Mouse (Mus musculus) cerebral cortex, adult 2 months (tissue): Measurements from ENCODE around the gene Chmp2b.

Experiments used
- WGBS: fragments of 180-500 bp; shearing (Covaris S2); methylation state at CpG from one replicate; pipeline ENCODE4 v1.1.7; 2018; 5-methylcytosine and 5-hydroxymethylcytosine counted together

The Chmp2b gene

DNA sequence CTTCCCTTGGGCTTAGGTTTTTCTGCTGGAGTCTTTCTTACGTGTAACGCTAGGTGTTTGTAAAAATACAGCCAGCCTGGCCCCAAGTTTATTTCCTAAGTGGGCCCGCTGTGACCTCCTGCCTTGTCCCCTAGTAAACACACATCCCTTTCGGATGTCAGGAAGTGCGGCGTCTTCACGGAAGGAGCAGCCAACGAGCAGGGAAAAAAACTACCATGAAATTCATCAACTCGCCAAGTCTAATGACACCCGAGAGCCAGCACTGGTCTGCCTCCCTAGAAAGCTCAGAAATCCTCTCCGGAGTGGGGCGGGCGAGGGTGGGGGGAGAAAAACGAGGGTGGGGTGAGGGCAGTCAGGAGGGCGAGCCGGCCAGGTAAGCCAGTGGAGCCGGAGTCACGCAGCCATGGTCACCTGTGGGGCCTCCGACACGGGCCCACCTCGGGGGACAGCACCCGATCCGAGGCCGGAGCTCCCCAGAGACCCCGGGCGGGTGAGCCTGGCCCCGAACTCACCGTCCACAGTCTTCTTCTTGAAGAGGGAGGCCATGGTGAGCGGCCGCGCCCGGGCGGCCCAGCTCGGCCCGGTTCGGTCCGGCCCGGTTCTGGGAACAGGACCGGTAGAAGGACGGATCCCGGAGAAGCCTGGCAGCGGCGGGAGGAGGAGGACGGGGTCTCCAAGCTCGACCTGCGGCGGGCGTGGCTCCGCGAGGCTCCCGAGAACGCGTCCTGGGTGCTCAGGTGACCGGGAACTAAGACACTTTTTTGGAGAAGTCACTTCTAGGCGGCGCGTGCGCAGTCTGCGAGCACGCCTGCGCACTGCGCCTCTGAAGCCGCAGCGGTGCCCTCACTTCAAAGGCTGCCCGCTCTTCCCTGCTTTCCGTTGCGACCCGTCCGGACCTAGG lies at the start of gene Chmp2b:
Gene Chmp2b, minus strand, starts transcription at position 764 of the 901 bp plus-strand sequence.
- WGBS: under 1% methylated on average over 69 of the region's 69 CpGs

GRCm38 (mm10) chr16:65611678-65612077 lies 49.2 kb upstream of the Chmp2b start:
- 98% methylated on average over 1 of the region's 1 CpGs for WGBS

GRCm38 (mm10) chr16:65600798-65601197 lies 38.3 kb upstream of the Chmp2b start:
- WGBS: 84% methylated on average over 4 of the region's 4 CpGs

DNA sequence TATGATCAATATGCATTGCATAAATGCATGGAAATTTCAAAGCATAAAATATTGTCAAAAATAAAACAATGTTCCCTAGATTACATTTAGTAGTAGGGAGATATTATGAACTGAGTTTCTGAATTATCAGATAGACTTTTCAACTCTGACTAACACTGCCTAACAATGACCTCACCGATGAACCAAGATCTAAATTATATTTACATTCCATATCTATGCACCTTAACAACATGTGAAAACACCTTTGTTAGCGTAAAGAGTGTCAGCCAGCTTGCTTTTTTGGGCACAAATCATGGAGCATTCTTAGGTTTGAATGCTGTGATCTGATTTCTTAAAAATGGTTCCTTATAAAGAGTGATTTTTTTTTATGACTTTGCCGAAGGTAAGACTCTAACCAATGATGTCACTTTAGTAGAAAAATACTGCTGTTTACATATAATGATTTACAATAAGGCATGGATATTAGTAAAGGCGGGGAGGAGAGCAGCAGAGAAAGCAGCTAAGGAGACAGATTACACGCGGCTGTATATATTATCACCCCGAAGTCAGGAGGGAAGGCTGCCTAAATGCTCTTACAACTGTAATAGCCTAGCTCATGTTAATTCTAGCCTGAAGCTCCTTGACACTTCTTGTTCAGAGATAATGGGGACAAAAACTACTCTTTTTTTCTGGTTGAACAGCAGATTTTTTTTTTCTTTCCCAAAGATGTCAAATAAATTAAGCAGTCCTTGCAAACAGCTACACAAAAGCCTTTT lies 23.8 kb upstream of the Chmp2b start:
- WGBS: 81% methylated on average over 7 of the region's 7 CpGs

DNA sequence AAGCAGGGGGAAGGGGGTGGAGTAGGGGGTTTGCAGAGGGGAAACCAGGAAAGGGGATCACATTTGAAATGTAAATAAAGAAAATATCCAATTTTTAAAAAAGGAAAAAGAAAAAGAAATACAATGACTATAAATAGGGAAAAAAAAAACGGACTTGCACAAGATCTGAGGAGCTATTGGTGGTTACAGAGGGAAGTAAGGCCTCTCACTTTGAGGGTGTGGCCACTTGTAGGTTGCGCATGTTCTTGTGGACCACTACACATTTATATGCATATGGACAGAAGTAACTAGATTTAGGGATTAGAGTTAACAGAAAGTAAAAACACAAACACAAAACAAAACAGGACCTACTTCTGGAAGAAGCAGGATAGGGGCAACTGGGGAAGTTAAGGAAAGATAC lies 23.2 kb upstream of the Chmp2b start:
- 85% methylated on average over 2 of the region's 2 CpGs for WGBS

DNA sequence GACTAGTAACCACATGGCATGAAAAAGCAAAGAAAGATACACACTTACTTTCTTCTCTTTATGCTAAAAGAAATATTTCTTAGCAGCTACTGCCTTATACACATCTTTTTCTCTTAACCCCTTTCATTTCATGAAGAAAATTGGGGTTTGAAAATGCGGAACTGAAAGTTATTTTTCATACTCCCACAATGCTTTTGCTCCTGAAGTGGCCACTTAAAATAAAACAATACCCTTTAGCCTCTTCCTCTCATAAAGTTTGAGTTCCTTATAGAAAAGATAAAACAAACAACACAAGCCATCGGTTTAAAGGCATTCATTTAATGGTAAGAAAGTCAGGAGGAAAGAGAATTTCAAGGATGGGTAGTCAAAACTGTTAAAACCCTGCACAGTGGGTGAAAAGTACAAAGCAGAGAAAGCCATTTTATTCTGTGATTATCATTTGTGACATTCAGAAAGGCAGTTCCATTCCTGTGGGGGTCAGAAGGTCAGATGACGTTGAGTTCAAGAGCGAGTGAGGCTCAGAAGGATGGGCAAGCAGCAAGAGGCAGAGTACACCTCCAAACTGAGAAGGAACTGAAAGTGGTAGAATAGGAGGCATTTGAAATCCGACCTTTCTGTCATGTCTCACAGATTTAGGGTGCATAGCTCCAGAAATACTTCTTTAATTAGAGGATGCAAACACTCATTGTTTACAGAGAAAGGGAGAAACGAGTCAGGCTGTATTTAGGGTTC lies 14.9 kb upstream of the Chmp2b start:
- WGBS: 68% methylated on average over 6 of the region's 6 CpGs

- 87% methylated on average over 4 of the region's 4 CpGs for WGBS
Observed at GRCm38 (mm10) chr16:65568853-65569252, 6.3 kb upstream of the Chmp2b start.

GRCm38 (mm10) chr16:65564951-65565350 lies 2.4 kb upstream of the Chmp2b start:
- WGBS: 87% methylated on average over 1 of the region's 1 CpGs

DNA sequence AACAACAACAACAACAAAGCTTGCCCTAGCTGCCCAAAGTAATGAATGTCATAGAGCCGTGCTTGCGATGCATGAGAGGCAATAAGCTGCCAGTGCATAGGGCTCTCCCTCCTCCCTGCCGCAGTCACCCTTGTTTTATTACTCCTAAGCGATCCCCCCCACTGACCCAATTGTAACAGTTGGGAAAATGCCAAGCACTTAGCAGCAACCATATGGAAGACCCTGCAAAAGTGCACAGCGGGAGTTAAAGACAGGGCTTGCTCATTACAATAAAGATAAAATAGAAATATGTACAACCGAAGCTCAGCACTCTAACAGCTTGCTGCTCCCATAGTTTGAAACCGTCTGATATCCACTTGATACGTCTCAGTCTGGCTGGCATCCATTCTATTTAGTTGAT lies 1.8 kb upstream of the Chmp2b start:
- 66% methylated on average over 8 of the region's 8 CpGs for WGBS

- WGBS: under 1% methylated on average over 10 of the region's 10 CpGs
Observed at GRCm38 (mm10) chr16:65562864-65563206, 309 bp upstream of the Chmp2b start.

- 3% methylated on average over 8 of the region's 8 CpGs for WGBS
Observed at GRCm38 (mm10) chr16:65560996-65561962, 1.2 kb downstream of the Chmp2b start.

- 96% methylated on average over 2 of the region's 2 CpGs for WGBS
Observed at GRCm38 (mm10) chr16:65559591-65559990, 2.9 kb downstream of the Chmp2b start.

GRCm38 (mm10) chr16:65557369-65557768 lies 5.2 kb downstream of the Chmp2b start:
- 78% methylated on average over 5 of the region's 5 CpGs for WGBS

DNA sequence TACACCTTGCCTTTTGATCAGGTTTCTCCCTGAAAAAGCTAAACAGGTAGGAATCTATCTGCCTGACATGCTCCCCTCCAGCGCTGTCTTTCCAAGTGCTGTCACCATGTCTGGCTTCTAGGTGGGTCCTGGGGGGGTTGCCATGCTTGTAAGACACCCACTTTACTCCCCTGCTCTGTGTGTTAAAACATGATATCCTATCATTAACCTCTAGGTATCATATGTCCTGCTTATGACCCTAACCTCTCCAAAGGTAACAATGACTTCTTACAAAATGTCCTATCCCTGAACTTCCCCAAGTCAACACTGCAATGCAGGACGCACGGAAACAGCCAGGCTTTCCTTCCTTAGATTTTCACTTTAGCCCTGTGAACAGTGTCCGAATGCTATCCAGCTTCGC lies 8.3 kb downstream of the Chmp2b start:
- WGBS: 87% methylated on average over 5 of the region's 5 CpGs

GRCm38 (mm10) chr16:65550814-65551213 lies 11.7 kb downstream of the Chmp2b start:
- WGBS: 87% methylated on average over 13 of the region's 13 CpGs

DNA sequence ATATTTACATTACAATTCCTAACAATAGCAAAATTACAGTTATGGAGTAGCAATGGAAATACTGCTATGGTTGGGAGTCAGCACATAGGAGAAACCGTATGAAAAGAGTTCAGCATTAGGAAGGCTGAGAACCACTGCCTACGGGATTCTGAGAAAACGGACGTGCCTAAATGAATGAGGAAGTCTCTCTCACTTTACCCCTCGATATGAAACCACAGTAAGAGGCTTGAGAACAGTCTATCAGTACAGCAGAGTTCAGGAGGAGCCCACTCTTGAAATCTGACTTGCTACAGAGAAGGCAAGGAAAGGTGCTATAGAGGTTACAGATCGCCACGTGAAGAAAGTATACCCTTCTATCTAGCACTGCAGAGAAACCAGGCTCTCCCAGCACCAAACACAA lies 13.6 kb downstream of the Chmp2b start:
- WGBS: 87% methylated on average over 7 of the region's 7 CpGs

DNA sequence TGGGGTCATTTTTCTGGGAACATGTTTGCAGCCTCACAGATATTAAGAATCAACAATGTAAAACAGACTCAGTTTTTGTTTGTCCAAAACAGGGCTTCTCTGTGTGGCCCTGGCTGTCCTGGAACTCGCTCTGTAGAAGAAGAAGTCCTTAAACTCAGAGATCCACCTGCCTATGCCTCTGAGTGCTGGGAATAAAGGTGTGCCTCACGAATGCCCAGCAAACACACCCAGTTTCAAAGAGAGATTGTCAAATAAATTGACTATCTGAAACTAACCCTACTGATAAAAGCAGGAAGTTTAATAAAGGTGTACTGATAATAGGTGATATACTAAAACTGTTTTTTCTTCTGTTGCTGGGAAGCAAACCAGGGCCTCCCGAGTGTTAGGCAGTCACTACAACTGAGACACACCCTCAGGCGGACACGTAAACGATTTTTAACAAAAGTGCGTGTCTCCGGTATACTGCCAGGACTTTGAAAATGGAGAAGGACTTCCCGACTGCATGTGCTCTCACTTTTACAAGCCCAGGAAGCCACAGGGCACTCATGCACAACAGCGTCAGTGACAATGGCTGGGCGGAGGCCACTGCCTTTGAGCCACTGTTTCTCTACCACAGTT lies 18.7 kb downstream of the Chmp2b start:
- WGBS: 86% methylated on average over 11 of the region's 11 CpGs

GRCm38 (mm10) chr16:65533315-65533999 lies 29.1 kb downstream of the Chmp2b start:
- WGBS: 16% methylated on average over 12 of the region's 12 CpGs

DNA sequence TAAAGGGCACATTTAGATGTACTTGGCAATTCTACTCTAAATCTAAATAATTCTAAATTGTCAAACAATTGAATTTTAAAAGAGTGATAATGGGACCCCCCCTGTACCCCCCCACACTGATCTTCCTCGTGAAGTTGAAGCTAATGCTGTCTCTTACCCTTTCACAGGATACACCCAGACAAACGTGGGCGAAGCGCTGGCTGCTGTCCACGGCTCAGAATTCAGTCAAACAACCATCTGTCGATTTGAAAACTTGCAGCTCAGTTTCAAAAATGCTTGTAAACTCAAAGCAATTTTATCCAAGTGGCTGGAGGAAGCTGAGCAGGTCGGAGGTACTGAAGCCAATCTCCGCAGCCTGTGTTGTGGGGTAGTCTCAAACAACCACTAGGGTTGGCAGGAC lies 30.9 kb downstream of the Chmp2b start:
- WGBS: 31% methylated on average over 8 of the region's 8 CpGs

GRCm38 (mm10) chr16:65529589-65529988 lies 32.9 kb downstream of the Chmp2b start:
- WGBS: 56% methylated on average over 5 of the region's 5 CpGs
